Mouse (Mus musculus) T-helper 2 cell (primary cell): ENCODE measurements around the gene Rnf123.
"Not testable (repeated sequence)": the region's sequence is repeated elsewhere in the genome, so short reads cannot be mapped to it uniquely, and the experiment has no call there.

Experiments used
- in situ Hi-C: fragments of 300-600 bp; cut with MboI, MseI; formaldehyde crosslinking; loops from one replicate; pipeline ENCODE4 v1.15.1; 2025; ENCODE audit warnings: high pct_unique_total_duplicates

The Rnf123 gene

DNA sequence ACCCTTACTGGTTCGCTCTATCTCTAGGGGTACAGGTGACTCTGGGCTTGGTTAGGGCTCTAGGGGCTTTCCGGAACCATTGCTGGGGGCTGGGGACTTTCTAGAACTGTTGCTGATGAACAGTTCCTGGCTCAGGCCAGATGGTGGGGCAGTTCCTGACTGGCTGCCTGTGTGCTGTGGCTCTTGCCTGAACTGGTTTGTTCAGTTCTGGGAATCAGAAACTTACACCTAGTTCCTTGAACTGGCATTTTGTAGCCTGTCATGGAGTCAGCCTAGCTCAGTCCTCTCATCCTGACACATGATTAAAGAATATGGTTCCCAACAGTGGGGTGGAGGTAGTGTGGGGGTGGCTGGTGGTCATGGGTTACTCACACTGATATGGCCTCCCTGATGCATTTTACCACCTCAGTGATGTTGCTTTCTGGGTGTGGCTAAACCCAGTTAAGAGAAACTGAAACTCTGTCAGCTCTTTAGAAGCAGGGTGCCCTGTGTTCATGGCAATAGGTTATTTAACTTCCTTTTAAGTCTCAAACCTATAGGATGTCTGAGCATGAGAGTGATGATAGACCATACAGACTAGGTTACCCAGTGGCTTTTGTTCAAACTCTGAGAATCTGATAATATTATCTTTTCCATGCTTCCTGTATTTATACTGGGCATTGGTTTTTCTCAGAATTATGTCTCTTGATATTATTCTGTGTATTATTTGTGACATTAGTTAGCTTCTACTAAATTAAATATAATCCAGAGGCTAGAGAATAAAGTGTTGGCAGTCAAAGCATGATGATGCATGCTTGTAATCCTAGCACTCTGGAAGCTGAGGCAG, 47.6 kb downstream of the Rnf123 start:
- in situ Hi-C loops, result no loop called here

DNA sequence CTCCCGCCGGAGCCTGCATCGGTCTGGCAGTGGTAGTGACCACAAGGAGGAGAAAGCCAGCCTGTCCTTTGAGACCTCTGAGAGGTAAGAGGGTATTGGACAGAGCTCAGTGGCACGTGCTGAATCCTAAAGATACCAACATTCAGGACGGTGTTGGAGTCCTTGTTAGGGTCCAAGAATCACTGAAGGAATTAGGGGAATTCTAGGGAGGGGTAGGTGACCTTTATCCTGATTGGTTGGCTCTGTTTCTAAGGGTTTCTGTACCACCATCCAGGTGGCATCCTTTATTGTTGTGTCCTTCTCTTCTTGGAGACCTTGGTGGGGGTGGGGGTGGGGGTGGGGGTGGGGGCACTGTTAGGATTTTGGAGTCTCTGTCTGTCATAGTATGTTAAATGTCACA, 51.0 kb downstream of the Rnf123 start:
- in situ Hi-C loops, result no loop called here

DNA sequence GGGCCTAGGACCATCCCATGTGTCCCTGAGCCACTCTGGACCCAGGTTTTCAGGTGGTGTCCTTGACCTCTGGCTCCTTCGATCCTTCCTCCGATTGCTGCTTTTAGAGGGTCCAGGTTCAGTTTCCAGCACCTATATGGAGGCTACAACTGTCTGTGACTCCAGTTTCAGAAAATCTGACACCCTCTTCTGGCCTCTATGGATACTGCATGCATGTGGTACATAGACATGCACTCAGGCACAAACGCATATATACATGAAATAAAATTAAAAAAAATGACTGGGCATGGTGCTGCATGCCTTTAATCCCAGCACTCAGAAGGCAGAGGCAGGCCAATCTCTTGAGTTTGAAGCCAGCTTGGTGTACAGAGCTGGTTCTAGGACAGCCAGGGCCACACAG, 55.3 kb downstream of the Rnf123 start:
- in situ Hi-C loops, result no loop called here

DNA sequence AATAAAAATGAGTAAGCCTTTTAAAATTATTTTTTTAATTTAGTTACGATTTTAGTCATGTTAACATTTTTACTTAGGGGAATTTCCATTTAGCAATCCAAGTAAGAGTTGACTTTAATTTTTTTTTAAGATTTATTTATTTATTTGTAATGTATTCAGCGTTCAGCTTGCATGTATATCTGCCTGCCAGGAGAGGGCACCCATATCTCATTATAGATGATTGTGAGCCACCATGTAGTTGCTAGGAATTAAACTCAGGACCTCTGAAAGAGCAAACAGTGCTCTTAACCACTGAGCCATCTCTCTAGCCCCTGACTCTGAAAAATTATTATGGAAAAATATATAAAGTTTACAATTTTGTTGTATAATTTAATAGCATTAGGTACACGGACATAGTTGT, 56.6 kb downstream of the Rnf123 start:
- in situ Hi-C loops, result no loop called here

DNA sequence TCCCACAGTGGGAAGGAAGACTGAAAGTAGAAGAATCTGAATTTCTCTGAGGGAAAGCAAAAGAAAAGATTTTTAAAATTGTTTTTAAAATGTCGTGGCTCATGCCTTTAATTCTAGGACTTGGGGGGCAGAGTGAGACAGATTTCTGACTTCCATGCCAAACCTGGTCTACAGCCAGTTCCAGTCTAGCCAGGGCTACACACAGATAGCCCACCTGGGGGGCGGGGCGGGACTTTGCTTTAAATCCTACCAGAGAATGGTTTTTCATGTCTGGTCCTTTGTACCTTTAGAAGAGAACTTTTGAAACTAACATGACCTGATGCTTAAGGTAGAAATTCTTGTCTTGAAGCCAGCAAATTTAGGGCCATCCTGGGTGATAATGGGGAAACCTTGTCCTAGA, 59.9 kb downstream of the Rnf123 start:
- in situ Hi-C loops, result no loop called here

DNA sequence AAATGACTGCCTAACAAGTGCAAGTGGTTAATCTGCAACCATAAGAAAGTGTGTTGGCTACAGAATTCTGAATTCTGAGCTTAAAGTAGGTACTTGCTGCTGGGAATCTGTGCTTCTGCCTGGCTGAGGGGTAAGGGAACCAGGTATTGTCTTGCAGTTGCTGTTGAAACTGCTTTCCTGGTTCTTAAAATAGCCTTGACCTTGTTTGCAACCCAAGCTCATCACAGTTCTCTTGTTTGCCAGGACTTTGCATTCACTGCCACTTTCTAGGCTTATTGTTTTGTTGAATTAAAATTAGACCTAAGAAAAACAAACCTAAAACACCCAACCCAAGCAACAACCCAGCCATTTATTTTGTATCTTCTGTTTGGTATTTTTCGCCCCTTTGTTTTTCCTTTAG, 62.4 kb downstream of the Rnf123 start:
- in situ Hi-C loops, result no loop called here

DNA sequence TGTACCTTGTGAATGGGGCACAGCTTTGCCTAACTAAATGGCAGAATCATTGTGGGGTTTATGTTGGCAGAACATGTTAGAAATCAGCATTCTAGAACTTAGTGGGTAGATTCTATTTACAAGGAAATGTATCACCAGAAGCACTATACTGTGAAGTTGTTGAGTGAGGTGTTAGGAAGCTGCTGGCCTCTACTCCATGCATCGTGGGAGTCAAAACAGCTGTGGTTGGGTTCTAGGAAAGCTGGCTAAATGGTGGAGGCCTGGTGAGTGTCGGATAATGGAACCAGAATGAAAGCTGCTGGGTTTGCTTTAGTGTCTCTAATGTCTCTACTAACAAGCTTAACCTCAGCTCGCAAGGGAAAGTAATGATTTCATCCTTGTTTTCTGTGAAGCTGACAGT, 66.0 kb downstream of the Rnf123 start:
- in situ Hi-C loops, result no loop called here

DNA sequence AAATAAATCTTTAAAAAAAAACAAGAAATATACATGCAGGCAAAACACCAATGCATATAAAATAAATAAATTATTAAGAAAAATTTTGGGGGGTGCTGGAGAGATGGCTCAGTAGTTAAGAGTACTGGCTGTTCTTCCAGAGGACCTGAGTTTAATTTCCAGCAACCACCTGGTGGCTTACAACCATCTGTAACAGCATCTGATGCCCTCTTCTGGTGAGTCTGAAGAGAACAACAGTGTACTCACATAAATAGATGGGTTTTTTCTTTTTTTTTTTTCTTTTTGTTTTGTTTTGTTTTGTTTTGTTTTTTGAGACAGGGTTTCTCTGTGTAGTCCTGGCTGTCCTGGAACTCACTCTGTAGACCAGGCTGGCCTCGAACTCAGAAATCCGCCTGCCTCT, 69.6 kb downstream of the Rnf123 start:
- in situ Hi-C loops, result not testable (repeated sequence)

DNA sequence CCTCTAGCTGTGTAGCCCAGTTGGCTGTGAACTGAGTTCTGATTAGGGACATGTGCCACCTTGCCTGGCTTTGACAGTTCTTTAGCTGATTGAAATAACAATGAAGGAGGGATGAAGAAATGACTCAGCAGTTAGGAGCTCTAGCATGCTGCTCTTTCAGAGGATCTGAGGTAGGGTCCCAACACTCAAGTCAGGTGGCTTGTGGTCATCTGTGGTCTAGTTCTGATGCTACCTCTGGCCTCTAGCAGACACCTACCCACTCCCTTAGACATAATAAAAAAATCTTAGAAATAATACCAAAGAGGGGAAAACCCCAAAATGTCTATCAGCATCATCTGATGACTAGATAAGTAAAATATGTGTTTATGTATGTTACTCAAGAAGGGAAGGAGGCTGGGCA, 72.8 kb downstream of the Rnf123 start:
- in situ Hi-C loops, result no loop called here

DNA sequence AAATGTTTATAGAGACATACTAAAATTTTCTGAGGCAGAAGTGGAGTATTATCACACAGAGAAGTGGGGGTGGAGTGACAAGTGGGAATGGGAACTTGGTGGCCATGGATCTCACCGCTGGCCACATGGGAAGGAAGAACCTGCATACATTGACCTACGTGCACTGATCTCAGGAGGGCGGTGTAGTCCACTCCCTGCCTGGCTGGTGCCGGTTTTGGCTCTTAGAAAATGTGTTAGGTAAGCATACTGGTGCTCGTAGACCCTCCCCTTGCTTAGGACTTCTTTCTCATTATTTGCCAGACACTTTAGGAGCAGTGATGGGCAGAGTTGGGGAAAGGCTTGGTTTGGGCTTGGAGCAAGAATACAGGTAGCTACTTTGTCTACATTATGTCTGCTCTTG, 75.1 kb downstream of the Rnf123 start:
- in situ Hi-C loops, result no loop called here

DNA sequence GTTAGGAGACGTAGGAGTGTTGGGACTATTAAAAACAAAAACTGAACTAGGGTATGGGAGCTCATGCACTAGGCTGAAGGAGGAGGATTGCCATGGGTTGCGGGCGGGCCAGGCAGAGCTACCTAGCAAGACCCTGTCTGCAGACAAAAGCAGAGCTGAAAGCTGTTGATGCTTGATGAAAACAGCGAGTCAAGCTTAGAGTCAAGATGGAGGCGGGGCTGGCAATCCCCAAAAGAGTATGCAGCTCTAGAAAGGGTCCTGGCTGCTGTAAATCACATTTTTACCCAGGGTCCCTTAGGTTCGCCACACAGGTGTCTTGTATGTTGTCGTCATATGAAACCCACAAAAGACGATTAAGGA, 79.6 kb downstream of the Rnf123 start:
- in situ Hi-C loops, result no loop called here

DNA sequence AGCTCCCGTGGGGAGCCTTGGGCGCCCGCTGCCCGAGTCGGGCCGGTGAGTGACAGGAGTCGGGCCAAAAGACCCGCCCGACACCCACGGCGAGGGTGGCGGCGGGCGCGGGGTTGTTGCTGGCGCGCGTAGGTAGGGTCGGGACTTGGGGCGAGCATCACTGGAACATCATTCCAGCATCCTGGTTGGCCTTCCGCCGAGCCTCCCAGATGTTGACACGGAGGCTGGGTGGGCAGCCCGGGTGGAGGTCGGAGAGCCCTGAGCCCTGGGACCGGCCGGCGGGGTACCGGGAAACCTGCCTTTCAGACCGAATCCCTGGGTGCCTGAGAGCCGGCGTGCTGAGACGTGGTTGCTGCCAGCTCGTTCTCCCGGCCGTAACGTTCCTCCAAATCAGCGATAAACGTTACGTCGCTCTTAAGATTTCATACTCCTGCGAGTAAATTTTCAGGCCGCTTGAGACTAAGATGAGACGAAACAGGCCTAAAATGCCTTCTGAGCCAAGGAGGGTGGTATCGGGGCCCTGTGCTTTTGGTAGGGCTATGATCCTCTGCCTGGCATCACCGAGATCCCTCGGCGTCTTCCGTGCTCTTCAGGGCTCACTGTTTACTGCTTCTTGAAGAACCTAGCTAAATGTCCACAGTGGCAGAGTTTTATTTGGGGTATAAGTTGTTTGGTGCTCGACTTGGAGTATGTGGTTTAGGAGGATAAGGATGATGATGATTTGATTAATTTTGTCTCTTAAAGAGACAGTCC, 80.2 kb downstream of the Rnf123 start:
- in situ Hi-C loops, result no loop called here

DNA sequence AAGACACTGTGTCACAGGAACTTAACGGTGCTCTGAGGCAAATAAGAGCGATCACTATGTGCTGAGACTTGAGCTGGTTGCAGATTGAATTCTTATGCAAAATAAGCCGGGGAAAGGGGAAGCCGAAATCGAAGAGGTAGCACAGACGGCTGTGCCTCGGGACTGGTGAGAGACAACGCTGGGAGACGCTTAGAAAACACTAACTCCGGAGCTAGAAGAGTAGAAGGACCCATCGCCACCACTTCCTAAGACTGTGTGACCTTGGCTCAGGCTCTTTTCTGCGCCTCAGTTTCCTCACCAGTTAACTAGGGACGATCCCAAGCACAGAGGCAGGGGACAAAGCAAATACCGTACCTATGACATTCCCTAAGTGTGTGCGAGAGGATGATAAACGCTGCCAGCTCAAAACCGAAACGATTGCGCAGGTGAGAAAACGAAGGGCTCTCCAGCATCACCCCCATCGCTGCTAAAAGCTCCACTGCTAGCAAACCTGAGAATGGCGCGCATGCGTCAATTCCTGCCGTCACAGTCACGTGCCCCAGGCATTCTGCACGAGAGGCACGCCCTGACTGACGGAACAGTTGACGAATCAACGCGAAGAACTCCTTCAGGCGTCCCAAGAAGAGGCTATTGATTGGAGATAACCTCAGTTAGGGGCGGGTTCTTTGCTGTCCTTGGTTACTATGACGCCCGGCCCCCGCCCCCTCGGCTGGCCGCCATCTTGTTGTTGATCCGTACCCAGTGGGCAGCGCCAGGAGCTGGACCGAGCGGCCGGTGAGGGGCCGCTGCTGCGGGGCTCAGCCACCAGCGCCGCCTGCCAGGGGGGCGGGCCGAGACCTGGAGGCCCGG, 81.0 kb downstream of the Rnf123 start, which contains the start of gene Ip6k1:
Gene Ip6k1, plus strand, starts transcription at position 580 of the 849 bp plus-strand sequence.
- in situ Hi-C loops, result no loop called here
